Mouse (Mus musculus) testis, adult 2 months (tissue): ENCODE measurements around the gene Ccdc124.

ENCODE experiments used
- CTCF ChIP-seq: fragments of 200-500 bp; IDR thresholded peaks from 2 replicates; pipeline ENCODE4 v1.5.1; 2012; ENCODE audit warnings: low read depth, mild to moderate bottlenecking, inconsistent platforms, low read length, moderate library complexity; ENCODE audit not compliant: control insufficient read depth, insufficient read depth, insufficient replicate concordance
- POLR2A ChIP-seq: fragments of 200-500 bp; IDR thresholded peaks from 2 replicates; pipeline ENCODE4 v1.6.1; 2012; ENCODE audit warnings: low read depth, mild to moderate bottlenecking, inconsistent platforms, low read length, moderate library complexity; ENCODE audit not compliant: control insufficient read depth

GRCm38 (mm10) chr8:70842484-70842883, 31.3 kb downstream of the Ccdc124 start:
- TF ChIP-seq CTCF (no peak), POLR2A (no peak)
